Mouse (Mus musculus): ENCODE measurements at regions not wholly inside any gene's neighbourhood (a gene's known extent, or its start where the extent isn't known, plus 50 kb on each side); places are given as distances from the start of the nearest gene placed in this dataset.
"Not testable (repeated sequence)": the region's sequence is repeated elsewhere in the genome, so short reads cannot be mapped to it uniquely, and the experiment has no call there.

- no peak for DNase-seq (ENCODE audit: low spot score)
- peaks cover 15% of the 10 kb centered on the region for H3K4me1 ChIP-seq
- WGBS, result 69% methylated on average over 5 of the region's 5 CpGs
- no peak overlapping the region for H3K27ac ChIP-seq
- H3K27me3 ChIP-seq (ENCODE audit: insufficient read depth, poor library complexity, severe bottlenecking), result no peaks in the 10 kb centered on the region
- H3K9me3 ChIP-seq, result no peaks in the 10 kb centered on the region
- H3K36me3 ChIP-seq, result no peaks in the 10 kb centered on the region
- H3K4me3 ChIP-seq, result no peak overlapping the region
Observed at GRCm38 (mm10) chr2:92664939-92665338, 65.4 kb downstream of the Chst1 start.

GRCm38 (mm10) chr2:92667192-92667591, 67.7 kb downstream of the Chst1 start:
- Histone ChIP-seq H3K4me1 (peaks cover 15% of the 10 kb centered on the region), H3K36me3 (no peaks in the 10 kb centered on the region), H3K4me3 (no peak overlapping the region), H3K27me3 (ENCODE audit: insufficient read depth, poor library complexity, severe bottlenecking) (no peaks in the 10 kb centered on the region), H3K27ac (no peak overlapping the region), H3K9me3 (no peaks in the 10 kb centered on the region)
- DNase-seq (ENCODE audit: low spot score), result no peak
- WGBS, result 48% methylated on average over 1 of the region's 1 CpGs

GRCm38 (mm10) chr2:92667756-92668155, 68.2 kb downstream of the Chst1 start:
- no peaks in the 10 kb centered on the region for H3K36me3 ChIP-seq
- H3K27me3 ChIP-seq (ENCODE audit: insufficient read depth, poor library complexity, severe bottlenecking), result no peaks in the 10 kb centered on the region
- H3K4me3 ChIP-seq, result no peak overlapping the region
- 68% methylated on average over 6 of the region's 6 CpGs for WGBS
- no peak overlapping the region for H3K27ac ChIP-seq
- peaks cover 15% of the 10 kb centered on the region for H3K4me1 ChIP-seq
- no peaks in the 10 kb centered on the region for H3K9me3 ChIP-seq
- DNase-seq (ENCODE audit: low spot score), result no peak

DNA sequence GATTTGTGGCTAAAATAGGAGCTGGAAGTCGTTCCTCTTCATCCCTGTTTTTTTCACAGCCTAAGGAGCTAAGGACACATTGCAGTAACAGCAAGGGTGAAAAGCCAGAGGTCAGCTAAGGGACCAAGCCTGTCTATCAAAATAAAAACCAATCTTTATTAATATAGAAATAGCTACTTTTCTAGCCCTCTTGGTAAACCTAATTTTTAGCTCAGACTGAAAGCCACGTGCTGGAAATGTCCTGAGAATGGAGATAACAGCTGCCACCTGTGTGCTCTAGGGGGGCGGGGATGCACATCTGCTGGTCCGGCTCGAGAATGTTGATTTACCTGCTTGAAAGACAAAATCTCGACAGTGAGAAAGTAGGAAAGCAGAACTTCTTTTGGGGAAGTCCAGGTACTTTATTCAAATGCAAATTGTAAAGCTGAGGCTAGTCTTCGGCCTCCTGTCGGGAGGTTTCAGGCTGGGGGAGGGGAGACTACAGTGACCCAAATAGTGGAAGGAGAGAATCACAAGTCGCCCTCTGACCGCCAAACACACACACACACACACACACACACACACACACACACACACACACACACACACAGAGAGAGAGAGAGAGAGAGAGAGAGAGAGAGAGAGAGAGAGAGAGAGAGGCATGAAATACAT, 70.0 kb downstream of the Chst1 start:
- not testable (repeated sequence) for DNase-seq (ENCODE audit: low spot score); H3K27ac ChIP-seq; H3K4me3 ChIP-seq; H3K27me3 ChIP-seq (ENCODE audit: insufficient read depth, poor library complexity, severe bottlenecking); H3K9me3 ChIP-seq; H3K36me3 ChIP-seq
- H3K4me1 ChIP-seq, result peaks cover 15% of the 10 kb centered on the region
- WGBS, result 53% methylated on average over 9 of the region's 10 CpGs

DNA sequence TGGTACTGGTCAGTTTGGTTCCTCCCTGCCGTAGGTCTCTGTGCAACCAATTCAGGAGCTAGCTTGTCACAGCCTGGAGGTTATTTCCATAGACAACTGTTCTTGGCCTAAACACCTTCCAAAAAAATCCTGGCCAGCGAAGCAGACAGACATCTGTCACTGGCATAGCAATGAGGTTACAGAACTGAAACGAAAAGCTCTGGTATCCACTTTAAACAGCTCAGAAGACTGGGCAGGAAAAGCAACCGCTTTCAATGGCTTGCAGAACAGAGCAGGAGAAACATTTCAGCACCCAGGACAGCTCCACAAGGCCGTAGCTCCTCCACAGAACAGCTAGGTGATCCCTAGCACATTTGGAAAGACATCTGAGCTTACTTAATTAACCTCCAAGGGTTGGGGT, 72.1 kb downstream of the Chst1 start:
- WGBS, result 31% methylated on average over 5 of the region's 5 CpGs
- peak; percentile 80 for DNase-seq (ENCODE audit: low spot score)
- no peaks in the 10 kb centered on the region for H3K9me3 ChIP-seq

DNA sequence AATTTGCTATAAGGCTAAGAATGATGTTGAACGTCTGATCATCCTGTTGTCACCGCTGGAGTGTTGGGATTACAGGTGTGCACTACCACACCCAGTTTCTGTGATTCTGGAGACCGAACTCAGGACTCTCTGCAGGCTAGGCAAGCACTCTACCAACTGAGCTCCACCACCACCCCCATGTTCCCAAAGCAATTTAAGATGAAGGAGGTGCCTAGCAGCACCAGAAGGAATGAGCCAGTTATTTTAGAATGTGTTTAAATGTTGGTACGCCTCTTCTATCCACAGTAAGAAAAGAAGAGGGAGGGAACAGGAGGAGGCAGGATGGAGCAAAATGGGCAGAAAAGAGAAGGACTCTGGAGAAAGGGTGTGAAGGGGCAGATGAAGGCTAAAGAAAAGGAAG, 72.6 kb downstream of the Chst1 start:
- Histone ChIP-seq H3K4me1 (peaks cover 9% of the 10 kb centered on the region), H3K4me3 (no peak overlapping the region), H3K9me3 (no peaks in the 10 kb centered on the region), H3K27ac (no peak overlapping the region), H3K27me3 (ENCODE audit: insufficient read depth, poor library complexity, severe bottlenecking) (peaks cover 11% of the 10 kb centered on the region; the same call in 1 of the 2 replicates), H3K36me3 (no peaks in the 10 kb centered on the region)
- no peak for DNase-seq (ENCODE audit: low spot score)
- WGBS, result 63% methylated on average over 4 of the region's 4 CpGs

More for the DNA sequence above, 72.1 kb downstream of the Chst1 start:
- H3K27me3 ChIP-seq (ENCODE audit: insufficient read depth, poor library complexity, severe bottlenecking), result peaks cover 11% of the 10 kb centered on the region; the same call in 1 of the 2 replicates
- H3K36me3 ChIP-seq, result no peaks in the 10 kb centered on the region
- no peak overlapping the region for H3K4me3 ChIP-seq
- peaks cover 14% of the 10 kb centered on the region for H3K4me1 ChIP-seq
- H3K27ac ChIP-seq, result no peak overlapping the region

- Histone ChIP-seq H3K9me3 (no peaks in the 10 kb centered on the region), H3K4me3 (no peak overlapping the region), H3K27ac (no peak overlapping the region), H3K36me3 (no peaks in the 10 kb centered on the region), H3K27me3 (ENCODE audit: insufficient read depth, poor library complexity, severe bottlenecking) (peaks cover 11% of the 10 kb centered on the region; the same call in 1 of the 2 replicates), H3K4me1 (peaks cover 3% of the 10 kb centered on the region)
- 80% methylated on average over 9 of the region's 9 CpGs for WGBS
- no peak for DNase-seq (ENCODE audit: low spot score)
Observed at GRCm38 (mm10) chr2:92673064-92673813, 73.7 kb downstream of the Chst1 start.

- 31% methylated on average over 4 of the region's 4 CpGs for WGBS
- H3K27me3 ChIP-seq (ENCODE audit: insufficient read depth, poor library complexity, severe bottlenecking), result peaks cover 11% of the 10 kb centered on the region; the same call in 1 of the 2 replicates
- no peaks in the 10 kb centered on the region for H3K36me3 ChIP-seq
- no peak overlapping the region for H3K27ac ChIP-seq
- no peak for DNase-seq (ENCODE audit: low spot score)
- H3K4me1 ChIP-seq, result peaks cover 9% of the 10 kb centered on the region
- H3K4me3 ChIP-seq, result no peak overlapping the region
- H3K9me3 ChIP-seq, result no peaks in the 10 kb centered on the region
Observed at GRCm38 (mm10) chr2:92673931-92674330, 74.4 kb downstream of the Chst1 start.

DNA sequence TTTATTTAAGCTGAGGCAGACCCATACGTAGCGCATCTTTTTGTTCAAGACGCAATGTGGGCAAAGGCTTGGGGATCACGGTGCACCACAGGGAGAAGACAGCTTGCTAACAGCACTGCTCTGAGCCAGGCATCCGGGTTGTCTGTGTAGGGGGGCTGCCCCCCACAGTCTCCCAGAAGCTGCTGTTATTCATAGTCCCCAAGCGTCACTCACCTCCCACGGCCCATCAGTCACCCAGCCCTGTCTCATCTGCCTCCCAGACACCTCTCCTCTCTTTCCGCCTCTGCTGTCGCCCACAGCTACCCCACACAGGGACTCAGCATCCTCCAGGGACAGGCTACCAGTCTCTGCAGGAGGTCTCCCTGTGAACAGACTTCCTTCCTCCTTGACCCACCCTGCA, 75.7 kb downstream of the Chst1 start:
- DNase-seq (ENCODE audit: low spot score), result no peak
- peaks cover 11% of the 10 kb centered on the region for H3K4me1 ChIP-seq
- peaks cover 11% of the 10 kb centered on the region; the same call in 1 of the 2 replicates for H3K27me3 ChIP-seq (ENCODE audit: insufficient read depth, poor library complexity, severe bottlenecking)
- H3K36me3 ChIP-seq, result no peaks in the 10 kb centered on the region
- no peaks in the 10 kb centered on the region for H3K9me3 ChIP-seq
- no peak overlapping the region for H3K4me3 ChIP-seq
- 54% methylated on average over 9 of the region's 9 CpGs for WGBS
- no peak overlapping the region for H3K27ac ChIP-seq

- H3K27me3 ChIP-seq (ENCODE audit: insufficient read depth, poor library complexity, severe bottlenecking), result peaks cover 11% of the 10 kb centered on the region; the same call in 1 of the 2 replicates
- H3K27ac ChIP-seq, result no peak overlapping the region
- 32% methylated on average over 5 of the region's 5 CpGs for WGBS
- no peak overlapping the region for H3K4me3 ChIP-seq
- no peak for DNase-seq (ENCODE audit: low spot score)
- no peaks in the 10 kb centered on the region for H3K36me3 ChIP-seq
- H3K9me3 ChIP-seq, result no peaks in the 10 kb centered on the region
- H3K4me1 ChIP-seq, result peaks cover 11% of the 10 kb centered on the region
Observed at GRCm38 (mm10) chr2:92678276-92678930, 78.9 kb downstream of the Chst1 start.

DNA sequence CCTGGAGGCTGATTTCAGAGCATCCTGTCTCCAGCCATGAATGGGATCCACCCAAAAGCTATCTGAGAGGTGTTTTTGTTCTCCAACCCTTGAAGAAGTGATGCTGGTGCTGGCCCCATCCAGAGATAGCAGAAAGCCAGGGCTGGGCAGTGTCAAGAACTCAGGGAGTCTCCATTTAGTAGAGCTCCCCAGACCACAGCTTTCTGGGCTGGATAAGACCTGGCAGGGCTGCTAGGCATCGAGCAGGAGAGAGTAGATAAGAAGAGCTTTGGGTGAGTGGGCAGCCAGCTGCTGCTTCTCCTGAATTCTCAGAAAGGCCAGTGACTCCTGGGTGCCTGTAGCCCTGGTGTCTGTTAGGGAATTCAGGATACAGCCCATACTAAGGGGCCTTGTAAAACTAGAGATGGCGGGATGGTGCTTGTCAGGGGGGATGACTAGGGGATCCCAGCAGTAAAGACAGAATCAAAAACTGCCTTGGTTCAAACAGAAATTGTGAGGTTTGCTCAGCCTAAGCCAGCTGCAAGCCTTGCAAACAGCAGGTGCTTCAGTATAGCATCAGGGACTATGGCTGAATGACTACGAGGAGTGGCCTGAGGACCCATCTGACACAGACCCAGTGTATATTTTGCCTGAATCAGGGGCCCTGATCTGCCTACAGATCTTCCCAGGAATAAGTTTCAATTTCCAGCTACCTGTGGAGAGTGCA, 79.6 kb downstream of the Chst1 start:
- no peak overlapping the region for H3K4me3 ChIP-seq
- H3K27me3 ChIP-seq (ENCODE audit: insufficient read depth, poor library complexity, severe bottlenecking), result peaks cover 11% of the 10 kb centered on the region; the same call in 1 of the 2 replicates
- DNase-seq (ENCODE audit: low spot score), result no peak
- peaks cover 11% of the 10 kb centered on the region for H3K4me1 ChIP-seq
- H3K9me3 ChIP-seq, result no peaks in the 10 kb centered on the region
- 56% methylated on average over 3 of the region's 3 CpGs for WGBS
- H3K36me3 ChIP-seq, result no peaks in the 10 kb centered on the region
- no peak overlapping the region for H3K27ac ChIP-seq

- Histone ChIP-seq H3K4me3 (no peak overlapping the region), H3K4me1 (peaks cover 11% of the 10 kb centered on the region), H3K9me3 (no peaks in the 10 kb centered on the region), H3K27me3 (ENCODE audit: insufficient read depth, poor library complexity, severe bottlenecking) (no peaks in the 10 kb centered on the region), H3K36me3 (no peaks in the 10 kb centered on the region), H3K27ac (no peak overlapping the region)
- whole genome bisulfite sequencing, result 93% methylated on average over 9 of the region's 9 CpGs
- DNase-seq (ENCODE audit: low spot score), result no peak
Observed at GRCm38 (mm10) chr2:92682256-92682655, 82.7 kb downstream of the Chst1 start.
